Mouse (Mus musculus) heart, embryonic 16.5 days (tissue): ENCODE measurements at regions not wholly inside any gene's neighbourhood (a gene's known extent, or its start where the extent isn't known, plus 50 kb on each side); places are given as distances from the start of the nearest gene placed in this dataset.

Source experiments
- ATAC-seq: fragments of 200-750 bp; cut with Nextera tagmentation; replicated peaks from 2 replicates; pipeline ENCODE4 v1.8.0; 2017; ENCODE audit warnings: moderate number of reproducible peaks; ENCODE audit not compliant: insufficient read depth, low FRiP score; ENCODE audit errors: extremely low read depth
- H3K27ac ChIP-seq: fragments of 300-500 bp; sonication (generic); 2 replicates; pipeline ENCODE4 v1.5.1; 2014; ENCODE audit warnings: mild to moderate bottlenecking, low read length, control low read depth, moderate library complexity
- H3K27me3 ChIP-seq: fragments of 300-500 bp; sonication (generic); 2 replicates; pipeline ENCODE4 v1.6.1; 2014; ENCODE audit warnings: low read length, mixed read lengths; ENCODE audit not compliant: control insufficient read depth, insufficient read depth
- H3K36me3 ChIP-seq: fragments of 300-500 bp; sonication (generic); 2 replicates; pipeline ENCODE4 v1.6.1; 2014; ENCODE audit not compliant: control insufficient read depth, insufficient read depth
- H3K4me1 ChIP-seq: fragments of 300-500 bp; sonication (generic); 2 replicates; pipeline ENCODE4 v1.6.1; 2014; ENCODE audit warnings: low read length, mixed read lengths; ENCODE audit not compliant: control insufficient read depth, insufficient read depth
- H3K4me2 ChIP-seq: fragments of 300-500 bp; sonication (generic); 2 replicates; pipeline ENCODE4 v1.6.1; 2014; ENCODE audit warnings: low read depth, mild to moderate bottlenecking, control low read depth, low read length
- H3K4me3 ChIP-seq: fragments of 300-500 bp; sonication (generic); 2 replicates; pipeline ENCODE4 v1.5.1; 2014; ENCODE audit warnings: mild to moderate bottlenecking, control low read depth, low read length
- H3K9ac ChIP-seq: fragments of 300-500 bp; sonication (generic); 2 replicates; pipeline ENCODE4 v1.6.1; 2014; ENCODE audit warnings: low read length, control low read depth
- H3K9me3 ChIP-seq: fragments of 300-500 bp; sonication (generic); replicated peaks from 2 replicates; pipeline ENCODE4 v1.6.1; 2016; ENCODE audit warnings: low read length; ENCODE audit not compliant: control insufficient read depth
- WGBS: fragments of 180-500 bp; shearing (Covaris S2); extraction: QIAGEN DNeasy Blood & Tissue Kit; methylation state at CpG from one replicate; pipeline ENCODE4 v1.1.7; 2014; 5-methylcytosine and 5-hydroxymethylcytosine counted together

DNA sequence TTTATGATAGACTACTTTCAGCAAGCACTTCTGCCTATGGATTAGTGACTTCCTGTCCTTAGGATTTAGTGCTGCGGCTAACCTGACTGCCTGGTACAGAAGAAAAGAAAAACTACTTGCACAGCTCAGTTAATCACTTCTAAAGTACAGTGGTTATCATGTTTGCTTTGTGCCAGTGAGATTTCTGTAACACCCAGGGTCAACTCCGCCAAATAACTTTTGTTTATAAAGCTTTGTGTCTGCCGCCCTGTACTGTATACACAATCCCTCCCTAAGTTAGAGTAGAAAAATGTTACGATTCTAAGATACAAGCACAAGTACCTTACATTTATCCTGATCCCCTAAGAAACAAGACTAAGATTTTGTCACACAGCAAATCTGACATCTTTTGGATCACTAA, 120.1 kb upstream of the Ift57 start:
- H3K4me2 ChIP-seq, result no peak overlapping the region
- WGBS, result 81% methylated on average over 4 of the region's 4 CpGs
- H3K36me3 ChIP-seq, result no peaks in the 10 kb centered on the region
- no peaks in the 10 kb centered on the region for H3K9me3 ChIP-seq
- no peak overlapping the region for H3K4me3 ChIP-seq
- H3K4me1 ChIP-seq, result no peaks in the 10 kb centered on the region
- ATAC-seq, result no peak
- H3K27ac ChIP-seq, result no peak overlapping the region
- H3K9ac ChIP-seq, result no peak overlapping the region
- no peaks in the 10 kb centered on the region for H3K27me3 ChIP-seq

DNA sequence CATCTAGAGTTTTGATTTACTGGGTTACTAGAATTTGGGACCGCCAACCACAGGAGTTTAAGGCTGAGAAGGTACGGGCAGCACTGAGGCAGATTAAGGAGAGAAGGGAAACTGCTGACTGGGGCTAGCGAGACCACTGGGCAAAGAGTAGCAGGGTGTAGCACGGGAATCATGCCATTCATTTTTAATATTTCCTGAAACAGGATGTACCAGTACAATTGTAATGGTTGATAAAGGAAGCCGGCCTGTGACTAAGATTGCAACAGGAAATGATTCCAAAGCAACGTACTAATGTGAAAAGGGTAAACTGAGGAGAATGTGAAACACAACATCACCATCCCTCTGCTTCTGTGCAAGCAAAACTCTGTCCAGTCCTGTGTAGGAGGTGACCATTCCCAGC, 118.3 kb upstream of the Ift57 start:
- no peak for ATAC-seq
- Histone ChIP-seq H3K36me3 (no peaks in the 10 kb centered on the region), H3K27me3 (no peaks in the 10 kb centered on the region), H3K9me3 (no peaks in the 10 kb centered on the region), H3K27ac (no peak overlapping the region), H3K4me1 (no peaks in the 10 kb centered on the region), H3K4me3 (no peak overlapping the region), H3K9ac (no peak overlapping the region), H3K4me2 (no peak overlapping the region)
- WGBS, result 77% methylated on average over 6 of the region's 6 CpGs

DNA sequence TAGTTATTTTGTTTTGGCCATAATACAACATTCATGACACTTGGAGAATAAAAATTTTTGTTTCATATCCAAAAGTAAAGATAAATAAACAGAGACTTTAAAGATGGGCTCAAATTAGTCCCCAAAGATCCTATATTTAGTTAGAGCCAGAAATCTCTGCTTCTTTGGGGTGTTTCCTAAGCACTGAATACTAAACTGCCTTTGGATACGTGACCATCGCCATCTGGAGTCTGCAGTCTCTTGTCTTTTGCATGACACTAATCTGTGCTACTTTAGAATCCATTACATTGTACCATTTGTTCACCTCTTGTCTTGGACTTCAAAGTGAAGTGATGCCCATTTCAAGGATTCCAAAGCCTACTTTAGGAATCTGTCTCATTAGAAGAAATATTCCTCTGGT, 92.5 kb upstream of the Ift57 start:
- H3K27ac ChIP-seq, result no peak overlapping the region
- H3K9ac ChIP-seq, result no peak overlapping the region
- no peaks in the 10 kb centered on the region for H3K27me3 ChIP-seq
- ATAC-seq, result no peak
- H3K4me3 ChIP-seq, result no peak overlapping the region
- H3K4me2 ChIP-seq, result no peak overlapping the region
- WGBS, result 78% methylated on average over 2 of the region's 2 CpGs
- H3K4me1 ChIP-seq, result no peaks in the 10 kb centered on the region
- H3K9me3 ChIP-seq, result peaks cover 1% of the 10 kb centered on the region; the same call in 1 of the 2 replicates
- H3K36me3 ChIP-seq, result no peaks in the 10 kb centered on the region

DNA sequence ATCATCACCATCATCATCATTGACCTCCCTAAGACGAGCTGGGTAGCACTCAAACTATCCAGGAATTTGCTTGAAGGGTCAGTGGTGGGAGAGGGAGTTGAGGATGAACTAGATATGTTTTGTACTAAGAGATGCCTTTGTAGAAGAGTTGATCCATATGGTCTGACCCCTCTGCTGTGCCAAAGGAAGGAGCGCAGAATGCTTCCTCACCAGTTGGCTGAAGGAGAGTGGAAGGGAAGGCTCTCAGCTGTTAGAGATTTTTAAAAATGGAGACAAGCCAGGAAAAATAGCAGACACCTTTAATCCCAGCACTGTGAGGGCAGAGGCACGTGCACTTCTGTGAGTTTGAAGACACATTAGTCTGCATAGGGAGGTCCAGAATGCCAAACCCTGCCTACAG, 84.2 kb upstream of the Ift57 start:
- WGBS, result 70% methylated on average over 3 of the region's 3 CpGs
- H3K9me3 ChIP-seq, result peaks cover 6% of the 10 kb centered on the region; the same call in 1 of the 2 replicates
- H3K4me2 ChIP-seq, result no peak overlapping the region
- no peaks in the 10 kb centered on the region; the same call in 1 of the 2 replicates for H3K36me3 ChIP-seq
- no peak for ATAC-seq
- H3K9ac ChIP-seq, result no peak overlapping the region
- no peaks in the 10 kb centered on the region for H3K27me3 ChIP-seq
- 0 out of 2 replicates have a peak, but pooled peaks cover 4% of the 10 kb centered on the region for H3K4me1 ChIP-seq
- H3K27ac ChIP-seq, result no peak overlapping the region
- H3K4me3 ChIP-seq, result no peak overlapping the region

DNA sequence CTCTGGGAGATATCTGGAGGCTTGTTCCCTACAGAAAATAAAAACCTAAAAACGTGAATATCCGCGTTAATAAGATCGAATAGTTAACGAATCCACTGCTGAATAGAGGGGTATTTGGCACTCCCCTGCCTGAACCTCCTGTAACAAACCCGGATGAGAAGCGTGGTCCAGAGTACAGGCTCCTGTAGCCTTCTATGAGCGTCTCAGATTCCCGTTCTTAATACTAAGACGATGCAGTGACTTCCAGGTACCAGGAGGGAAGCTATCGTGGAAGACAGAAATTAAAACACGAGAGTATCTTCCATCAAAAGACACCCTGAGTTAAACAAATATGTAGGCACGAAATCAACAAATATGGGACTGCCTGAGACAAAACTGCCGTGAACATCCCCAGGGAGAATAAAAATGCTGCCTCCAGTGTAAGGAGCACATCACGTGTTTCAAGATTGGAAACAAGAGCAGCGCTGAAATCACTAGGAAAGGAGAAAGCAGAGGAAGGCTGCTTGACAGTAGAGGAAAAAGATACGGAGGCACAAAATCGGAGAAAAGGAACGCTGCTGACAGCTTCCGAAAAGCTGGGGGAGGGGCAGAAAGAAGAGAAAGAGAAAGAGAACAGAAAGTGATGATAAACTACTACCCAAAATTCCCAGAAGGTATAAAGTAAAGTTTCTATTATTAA, 83.6 kb upstream of the Ift57 start:
- H3K27ac ChIP-seq, result no peak overlapping the region
- H3K36me3 ChIP-seq, result no peaks in the 10 kb centered on the region; the same call in 1 of the 2 replicates
- peak overlapping the region; percentile 28; the same call in 1 of the 2 replicates for H3K4me3 ChIP-seq
- H3K9me3 ChIP-seq, result peaks cover 6% of the 10 kb centered on the region; the same call in 1 of the 2 replicates
- H3K9ac ChIP-seq, result no peak overlapping the region
- 73% methylated on average over 20 of the region's 20 CpGs for WGBS
- ATAC-seq, result no peak
- H3K27me3 ChIP-seq, result no peaks in the 10 kb centered on the region
- H3K4me2 ChIP-seq, result peak overlapping the region; percentile 44
- H3K4me1 ChIP-seq, result 0 out of 2 replicates have a peak, but pooled peaks cover 4% of the 10 kb centered on the region

DNA sequence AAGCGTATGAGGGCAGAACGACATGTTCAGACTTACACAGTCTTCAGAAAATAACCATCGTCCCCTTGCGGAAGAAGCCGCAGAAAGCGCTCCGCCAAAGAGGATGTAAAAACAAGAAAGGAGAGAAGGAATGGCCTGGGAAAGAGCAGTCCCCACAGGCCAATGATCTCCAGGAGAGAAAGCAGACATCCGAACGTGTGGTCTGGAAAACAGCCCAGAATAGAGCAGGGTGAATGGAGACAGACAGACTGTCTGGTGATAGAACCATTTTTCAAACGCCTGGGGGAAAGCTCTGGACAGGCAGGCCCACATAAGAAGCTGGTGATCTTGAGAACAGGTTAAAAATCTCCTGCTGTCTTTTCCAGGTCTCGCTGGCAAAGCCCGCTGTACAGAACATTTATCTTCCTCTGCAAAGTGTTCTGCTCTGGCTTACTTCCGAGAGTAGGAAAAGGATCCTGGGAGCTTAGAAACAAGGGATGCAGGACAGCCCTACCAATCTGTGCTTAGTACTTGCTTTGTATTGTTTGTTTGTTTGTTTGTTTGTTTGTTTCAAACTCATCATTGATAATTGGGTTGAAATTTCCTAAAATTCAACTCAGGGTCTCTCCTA, 82.7 kb upstream of the Ift57 start:
- WGBS, result 47% methylated on average over 13 of the region's 13 CpGs
- H3K4me1 ChIP-seq, result 0 out of 2 replicates have a peak, but pooled peaks cover 4% of the 10 kb centered on the region
- no peaks in the 10 kb centered on the region; the same call in 1 of the 2 replicates for H3K36me3 ChIP-seq
- H3K4me2 ChIP-seq, result peak overlapping the region; percentile 44
- ATAC-seq, result peak; percentile 23; the same call in 1 of the 2 replicates
- peak overlapping the region; percentile 16; the same call in 1 of the 2 replicates for H3K27ac ChIP-seq
- peaks cover 6% of the 10 kb centered on the region; the same call in 1 of the 2 replicates for H3K9me3 ChIP-seq
- no peak overlapping the region for H3K9ac ChIP-seq
- peak overlapping the region; percentile 20 for H3K4me3 ChIP-seq
- H3K27me3 ChIP-seq, result no peaks in the 10 kb centered on the region

DNA sequence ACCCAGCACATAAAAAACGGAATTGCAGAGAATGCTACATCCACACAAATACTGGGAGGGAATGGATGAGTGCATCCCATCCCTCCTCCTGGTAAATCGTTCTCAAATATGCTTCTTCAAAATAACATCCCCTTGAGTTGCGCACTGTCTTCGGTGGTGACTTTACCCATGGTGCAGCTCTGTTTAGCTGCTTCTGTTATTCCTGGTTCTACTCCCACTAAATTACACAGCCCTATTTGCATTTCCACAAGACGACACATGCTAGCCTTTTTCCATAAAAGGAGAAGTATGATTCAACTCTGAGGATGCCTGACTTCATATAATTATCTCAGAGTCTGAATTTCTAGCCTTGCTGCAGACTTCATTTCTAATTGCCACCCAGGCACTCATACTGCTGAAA, 65.5 kb upstream of the Ift57 start:
- Histone ChIP-seq H3K4me1 (no peaks in the 10 kb centered on the region), H3K9ac (no peak overlapping the region), H3K9me3 (no peaks in the 10 kb centered on the region), H3K4me3 (no peak overlapping the region), H3K4me2 (no peak overlapping the region), H3K27me3 (no peaks in the 10 kb centered on the region), H3K27ac (no peak overlapping the region), H3K36me3 (no peaks in the 10 kb centered on the region)
- WGBS, result 71% methylated on average over 5 of the region's 5 CpGs
- no peak for ATAC-seq

DNA sequence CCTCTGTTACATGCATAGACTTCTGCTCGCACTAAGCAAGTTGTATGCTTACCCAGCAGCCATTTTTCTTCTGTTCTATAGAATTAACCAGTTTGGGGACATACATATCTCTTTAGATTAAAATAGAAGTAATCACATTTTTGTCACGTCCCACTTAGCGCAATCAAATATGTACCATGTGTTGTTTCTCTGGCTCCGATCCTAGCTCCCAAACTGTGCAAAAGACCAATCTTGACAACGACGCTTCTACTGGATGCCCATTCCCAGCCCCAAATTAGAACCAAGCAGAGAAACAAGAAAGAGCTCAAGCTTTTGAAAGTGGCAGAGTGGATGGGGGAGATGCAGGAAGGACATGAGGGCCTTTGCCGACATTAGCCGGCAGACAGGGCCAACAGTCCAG, 63.5 kb upstream of the Ift57 start:
- no peak overlapping the region for H3K27ac ChIP-seq
- no peaks in the 10 kb centered on the region for H3K27me3 ChIP-seq
- no peak overlapping the region for H3K4me2 ChIP-seq
- no peak overlapping the region for H3K9ac ChIP-seq
- no peaks in the 10 kb centered on the region for H3K4me1 ChIP-seq
- H3K9me3 ChIP-seq, result no peaks in the 10 kb centered on the region
- H3K36me3 ChIP-seq, result no peaks in the 10 kb centered on the region
- WGBS, result 89% methylated on average over 8 of the region's 8 CpGs
- no peak overlapping the region for H3K4me3 ChIP-seq
- ATAC-seq, result no peak

DNA sequence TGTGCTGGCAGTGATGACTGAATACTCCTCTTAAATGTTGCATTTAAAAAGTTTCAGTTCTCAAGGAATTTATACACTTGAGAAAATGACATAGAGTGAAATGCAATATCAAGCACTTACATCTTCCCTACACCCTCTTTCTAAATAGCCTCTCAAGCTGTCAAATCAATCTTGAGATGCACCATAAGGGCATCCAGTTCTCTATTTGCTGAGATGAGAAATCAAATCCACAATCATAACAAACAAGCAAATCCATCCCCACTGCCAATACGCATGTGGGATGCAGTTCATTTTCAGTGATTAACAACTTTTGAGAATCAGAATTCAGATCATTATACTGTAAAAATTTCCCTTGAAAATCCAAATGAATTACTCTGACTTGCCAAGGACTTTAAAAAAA, 62.6 kb upstream of the Ift57 start:
- no peak overlapping the region for H3K9ac ChIP-seq
- 89% methylated on average over 1 of the region's 1 CpGs for WGBS
- no peaks in the 10 kb centered on the region for H3K9me3 ChIP-seq
- no peaks in the 10 kb centered on the region for H3K27me3 ChIP-seq
- no peaks in the 10 kb centered on the region for H3K4me1 ChIP-seq
- no peak overlapping the region for H3K27ac ChIP-seq
- H3K36me3 ChIP-seq, result no peaks in the 10 kb centered on the region
- H3K4me3 ChIP-seq, result no peak overlapping the region
- no peak overlapping the region for H3K4me2 ChIP-seq
- ATAC-seq, result no peak
